Mouse (Mus musculus): ENCODE results near the gene Tgfbr1.
A peak's percentile ranks its signal among the peaks of the same experiment; 100 is the strongest.

- TF ChIP-seq CTCF (IDR thresholded peaks at IDR 0.05; ENCODE audit: borderline replicate concordance, insufficient read depth, low read depth, low read length) (peak; percentile 58; the same call in 1 of the 2 replicates), POLR2A (IDR thresholded peaks at IDR 0.05; ENCODE audit: borderline replicate concordance, insufficient read depth, low read length) (no peak)
Observed at GRCm38 (mm10) chr4:47351386-47352049, 1.5 kb upstream of the Tgfbr1 start.

Measured in cerebellum, adult 2 months (tissue).